Mouse (Mus musculus) heart, adult 9 months (tissue): ENCODE data around the gene Aicda.

Experiments
- DNase-seq, 2 experiments: peaks; one replicate each; pipeline ENCODE4 v3.0.0; 2022; ENCODE audit warnings: low spot score in 2 of 2

Aicda gene

DNA sequence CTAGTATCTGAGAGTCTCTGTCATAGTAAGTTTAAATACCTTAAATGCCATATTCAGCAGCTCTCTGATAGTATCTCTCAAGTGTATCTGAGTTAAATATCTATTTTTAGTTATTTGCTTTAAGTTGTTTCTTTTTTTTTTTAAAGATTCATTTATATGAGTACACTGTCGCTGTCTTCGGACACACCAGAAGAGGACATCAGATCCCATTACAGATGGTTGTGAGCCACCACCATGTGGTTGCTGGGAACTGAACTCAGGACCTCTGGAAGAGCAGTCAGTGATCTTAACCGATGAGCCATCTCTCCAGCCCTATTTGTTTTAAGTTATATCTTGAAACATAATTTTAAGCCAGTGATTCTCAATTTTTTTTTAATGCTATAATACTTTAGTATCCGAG, 47.4 kb downstream of the Aicda start:
- no peak for DNase-seq

DNA sequence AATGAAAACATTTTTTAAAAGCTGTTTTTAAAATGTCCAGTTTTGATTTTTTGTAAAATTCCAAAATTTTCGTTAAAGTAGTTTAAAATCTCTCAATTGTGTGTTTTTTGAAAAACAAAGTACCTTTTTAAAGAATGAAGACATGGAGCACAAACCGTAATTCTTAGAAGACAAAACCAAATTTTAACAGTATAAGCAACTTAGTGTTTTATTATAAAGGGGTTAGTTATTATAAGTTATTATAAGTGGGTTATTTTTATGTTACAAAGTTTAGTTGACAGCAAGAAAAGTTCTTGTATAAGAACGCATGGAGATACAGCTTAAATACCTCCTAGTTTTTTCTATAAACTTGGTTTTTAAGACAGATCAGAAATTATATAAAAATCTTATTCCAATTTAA, 48.0 kb downstream of the Aicda start:
- DNase-seq, result no peak

DNA sequence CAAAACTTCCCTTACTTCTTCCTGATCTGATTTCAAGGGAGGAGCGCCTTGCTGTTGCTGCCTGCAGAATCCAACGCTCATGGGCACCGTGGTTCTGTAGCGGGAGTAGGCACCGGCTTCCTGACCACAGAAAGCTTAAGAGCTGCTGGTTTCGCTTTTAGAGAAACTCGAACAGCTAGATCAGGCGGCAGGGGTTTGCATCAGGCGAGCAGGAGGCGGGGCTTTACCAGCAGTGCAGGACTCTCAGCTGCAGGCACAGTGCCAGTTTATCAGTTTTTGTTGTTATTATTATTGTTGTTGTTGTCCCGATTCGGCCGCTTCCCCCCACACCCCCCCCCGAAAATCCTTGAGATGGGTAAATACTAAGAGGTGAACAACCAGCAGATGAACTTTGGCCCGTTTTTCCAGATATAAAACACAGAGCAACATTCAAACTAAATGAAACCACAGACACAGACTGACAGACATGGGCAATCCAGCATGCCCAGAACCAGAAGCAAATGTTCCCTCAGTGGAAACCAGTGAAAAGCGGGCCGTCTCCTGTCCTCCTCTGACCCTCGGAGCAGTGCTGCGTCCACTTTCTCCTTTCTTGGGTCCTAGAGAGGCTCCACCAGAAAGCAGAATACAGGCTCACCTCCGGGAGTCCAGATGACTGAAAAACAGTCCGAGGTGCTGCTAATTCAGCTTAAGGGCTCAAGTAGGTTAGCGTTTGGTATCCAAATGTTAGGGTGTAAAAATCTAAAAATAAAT, 48.8 kb downstream of the Aicda start, which contains the start of gene Apobec1:
Gene Apobec1 (minus strand): TSS at position 203 of the 750 bp plus-strand sequence.
- DNase-seq, result peak; percentile 84 to 86

DNA sequence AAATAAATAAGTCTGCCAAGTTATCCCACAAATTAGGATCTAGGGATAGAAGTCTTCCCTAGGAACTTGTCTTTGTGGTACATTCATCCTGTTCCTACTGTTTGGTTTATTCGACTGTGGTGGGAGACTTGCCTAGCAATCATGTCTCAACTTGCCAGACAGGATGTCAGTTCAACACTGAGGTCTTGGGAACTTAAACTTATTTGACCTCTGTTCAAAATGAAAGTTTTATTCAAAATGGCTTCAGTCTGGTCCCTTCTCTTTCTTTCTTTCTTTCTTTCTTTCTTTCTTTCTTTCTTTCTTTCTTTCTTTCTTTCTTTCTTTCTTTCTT, 49.4 kb downstream of the Aicda start:
- DNase-seq, result peak in 1 of 2 experiments; percentile 44

DNA sequence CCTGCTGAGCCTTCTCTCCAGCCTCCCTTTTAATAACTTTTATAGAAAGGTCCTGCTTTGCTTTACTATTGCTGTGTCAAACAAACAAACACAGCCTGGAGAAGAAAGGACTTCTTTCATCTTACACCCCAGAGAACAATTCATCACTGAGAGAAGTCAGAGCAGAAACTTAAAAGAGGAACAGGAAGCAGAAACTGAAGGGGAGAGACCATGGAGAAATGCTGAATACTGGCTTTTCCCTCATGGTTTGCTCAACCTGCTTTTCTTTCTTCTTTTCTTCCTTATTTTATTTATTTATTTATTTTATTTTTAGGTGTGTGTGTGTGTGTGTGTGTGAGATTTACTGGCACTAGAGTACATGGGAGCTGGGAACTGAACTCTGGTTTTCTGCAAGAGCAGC, 50.7 kb downstream of the Aicda start:
- no peak for DNase-seq

DNA sequence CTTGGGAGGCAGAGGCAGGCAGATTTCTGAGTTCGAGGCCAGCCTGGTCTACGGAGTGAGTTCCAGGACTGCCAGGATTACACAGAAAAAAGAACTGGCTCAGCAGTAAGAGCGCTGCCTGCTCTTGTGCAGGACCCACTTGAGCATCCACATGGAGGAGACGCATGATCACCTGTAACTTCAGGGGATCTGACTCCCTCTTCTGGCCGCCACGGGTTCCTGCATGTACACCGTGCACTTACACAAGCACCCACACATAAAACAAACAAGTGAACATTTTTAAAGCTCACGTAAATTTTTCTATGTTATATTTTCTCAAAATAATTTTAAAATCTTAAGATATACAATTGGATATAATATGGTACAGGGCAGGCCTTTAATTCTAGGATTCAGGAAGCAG, 51.9 kb downstream of the Aicda start:
- no peak for DNase-seq

DNA sequence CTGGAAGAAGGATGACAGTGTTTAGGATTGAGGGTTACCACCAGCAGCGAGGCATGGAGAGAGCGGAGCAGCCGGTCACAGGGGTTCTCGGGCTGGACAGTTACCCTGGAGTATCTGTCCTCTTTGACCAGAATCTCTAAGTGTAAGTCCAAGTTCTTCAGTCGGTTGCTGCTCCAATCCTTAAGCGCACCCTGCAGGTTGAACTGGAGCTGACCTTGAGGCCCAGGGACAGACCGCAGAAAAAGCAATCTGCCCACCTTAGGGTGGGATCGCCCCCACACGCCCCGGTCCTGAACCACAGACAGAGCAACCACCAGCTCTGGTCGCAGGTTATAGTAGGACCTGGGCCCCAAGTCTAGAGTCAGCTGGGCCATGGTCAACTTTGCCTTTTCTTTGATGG, 53.1 kb downstream of the Aicda start:
- no peak for DNase-seq

DNA sequence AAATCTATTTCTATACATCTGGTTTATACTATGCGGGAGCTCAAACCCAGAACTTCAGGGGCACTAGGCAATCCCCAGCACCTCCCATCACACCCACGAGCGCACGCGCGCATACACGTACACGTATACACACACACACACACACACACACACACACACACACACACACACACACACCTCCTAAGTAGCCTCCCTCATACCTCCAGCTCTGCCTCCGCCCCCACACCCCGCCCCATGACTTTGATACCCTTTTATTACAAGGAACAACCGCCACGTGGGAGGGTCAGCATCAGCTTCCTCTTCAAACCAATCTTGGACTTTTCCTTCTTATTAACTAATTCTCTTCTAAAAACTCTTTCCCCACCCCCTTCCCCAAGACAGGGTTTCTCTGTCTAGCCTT, 54.1 kb downstream of the Aicda start:
- DNase-seq, result no peak

DNA sequence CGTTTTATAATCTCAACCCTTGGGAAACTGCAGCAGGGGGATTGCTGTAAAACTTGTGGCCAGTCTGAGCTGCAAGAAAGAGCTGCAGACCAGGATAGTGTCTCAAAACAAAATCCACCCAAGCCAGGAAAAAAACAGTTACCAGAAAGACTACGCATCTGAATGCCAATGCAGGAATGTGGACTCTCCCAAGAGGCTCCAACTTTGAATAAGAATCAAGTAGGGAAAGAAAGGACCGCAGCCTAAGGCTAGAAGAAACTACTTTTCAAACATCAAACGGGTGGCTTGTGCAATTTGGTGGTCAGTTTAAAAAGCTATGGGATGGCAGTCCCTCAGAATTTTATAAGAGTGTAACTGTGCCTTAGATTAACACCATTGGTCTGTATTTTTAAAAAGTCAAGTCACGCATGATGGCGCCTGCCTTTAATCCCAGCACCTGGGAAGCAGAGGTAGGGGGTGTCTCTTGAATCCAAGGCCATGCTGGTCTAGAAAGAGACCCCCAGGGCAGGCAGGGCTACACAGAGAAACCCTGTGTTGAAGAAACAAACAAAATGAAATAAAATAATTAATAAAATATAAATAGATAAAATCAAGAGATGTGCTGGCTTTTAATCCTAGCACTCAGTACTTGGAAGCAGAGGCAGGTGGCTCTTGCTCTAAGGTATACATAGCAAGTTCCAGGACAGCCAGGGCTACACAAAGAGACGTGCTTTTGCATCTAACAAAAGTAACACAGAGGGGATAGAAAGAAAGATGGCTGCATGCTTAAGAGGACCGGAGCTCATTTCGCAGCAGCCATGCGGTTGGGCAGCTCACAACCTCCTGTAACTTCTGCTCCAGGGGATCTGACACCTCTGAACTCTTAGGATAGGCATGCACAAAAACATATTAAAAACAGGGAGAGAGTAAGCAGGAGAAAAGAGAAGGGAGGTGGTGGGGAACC, 55.1 kb downstream of the Aicda start:
- DNase-seq, result no peak

DNA sequence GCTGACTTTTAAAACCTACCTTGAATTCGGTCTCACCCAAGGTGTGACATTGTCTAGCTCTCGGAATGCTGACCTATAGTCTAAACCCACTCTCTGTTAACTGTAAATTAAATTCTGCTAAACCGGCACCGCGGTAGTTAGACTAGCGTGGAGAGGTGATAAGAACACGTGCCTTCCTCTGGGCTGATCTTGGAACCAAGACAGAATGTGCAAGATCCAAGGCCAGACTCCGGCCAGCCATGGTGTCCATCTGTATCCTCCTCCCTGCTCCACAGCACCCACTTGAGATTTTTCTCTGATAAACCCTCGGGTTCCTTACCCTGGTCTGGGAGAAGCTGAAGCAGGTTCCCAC, 55.8 kb downstream of the Aicda start:
- no peak for DNase-seq

DNA sequence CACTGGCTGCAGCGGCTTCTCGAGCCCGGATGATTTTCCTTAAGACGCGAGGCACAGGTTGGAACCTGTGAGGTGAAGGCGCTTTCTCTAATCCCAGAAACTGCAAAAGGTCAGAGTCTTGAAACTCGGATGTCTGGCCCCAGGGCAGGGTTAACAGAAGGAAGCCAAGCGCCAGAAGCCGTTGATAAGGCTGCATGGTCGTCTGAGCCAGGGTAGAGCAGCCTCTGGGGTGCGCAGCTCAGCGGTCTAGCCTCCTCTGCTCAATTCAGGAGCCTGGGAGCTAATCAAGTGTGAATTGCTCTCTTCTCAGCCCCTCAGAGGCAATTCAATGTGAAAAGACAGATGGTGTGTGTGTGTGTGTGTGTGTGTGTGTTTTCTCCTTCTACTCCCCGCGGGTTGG, 56.2 kb downstream of the Aicda start, which contains the start of gene Gdf3:
Gene Gdf3 (minus strand): TSS at position 317 of the 400 bp plus-strand sequence.
- DNase-seq, result no peak

DNA sequence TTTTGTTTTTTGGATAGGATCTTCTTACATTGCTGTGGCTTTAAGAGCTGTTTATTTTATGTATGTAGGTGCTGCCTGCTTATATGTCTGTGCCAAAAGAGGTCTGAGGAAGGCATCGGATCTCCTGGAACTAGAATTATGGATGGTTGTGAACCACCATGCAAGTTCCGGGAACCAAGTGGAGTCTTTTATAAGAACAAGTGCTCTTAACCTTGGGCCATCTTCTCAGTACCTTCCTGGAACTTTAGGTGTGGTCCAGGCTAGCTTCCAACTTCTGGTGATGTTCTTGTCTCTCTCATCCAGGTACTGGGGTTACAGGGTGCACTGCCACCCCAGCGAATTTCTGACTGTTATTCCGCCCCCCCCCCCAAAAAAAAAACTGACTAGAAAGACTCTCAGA, 58.8 kb downstream of the Aicda start:
- no peak for DNase-seq
